Mouse (Mus musculus) ZHBTc4 (cell line): Measurements from ENCODE around the gene Greb1.
A peak's percentile ranks its signal among the peaks of the same experiment; 100 is the strongest.

Experiments
- DNase-seq: peaks from one replicate; pipeline ENCODE4 v3.0.0-alpha.2; 2011; ENCODE audit warnings: low read depth, low spot score

The Greb1 gene

DNA sequence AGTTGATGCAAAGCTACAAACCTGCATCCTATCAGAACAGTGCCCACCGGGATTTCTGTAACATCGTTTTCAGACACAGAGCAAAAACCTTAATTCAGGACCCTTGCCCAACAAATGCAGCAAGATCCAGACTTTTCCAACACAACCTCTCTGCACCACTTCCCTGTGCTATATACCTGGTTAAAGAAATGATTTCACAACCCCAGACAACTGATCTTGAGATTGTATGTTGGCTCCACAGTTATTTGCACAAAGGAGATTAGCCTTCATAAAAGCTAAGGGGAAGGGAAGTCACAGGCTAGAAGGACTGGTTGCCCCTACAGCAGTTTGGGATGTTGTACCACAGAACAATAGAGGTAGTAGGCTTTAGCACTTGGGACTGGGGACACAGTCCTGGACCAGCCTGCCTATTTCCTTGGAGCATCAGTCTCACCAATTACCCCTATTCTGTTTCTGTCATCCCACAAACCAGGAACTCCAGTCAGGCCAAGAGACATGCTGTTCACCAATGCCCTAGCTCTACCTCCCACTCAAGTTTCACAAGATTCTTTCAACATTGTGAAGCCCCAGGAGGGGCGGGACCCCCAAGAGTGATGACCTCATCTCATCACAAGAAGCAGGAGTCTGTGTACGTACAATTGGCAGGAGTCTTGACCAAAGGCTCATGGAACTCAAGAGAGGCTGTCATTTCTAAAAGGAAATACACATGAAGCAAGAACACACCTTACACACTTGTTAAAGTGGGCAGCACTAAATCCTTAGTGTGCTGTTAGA lies 36.9 kb downstream of the Greb1 start:
- DNase-seq: no peak

- DNase-seq: no peak
Measured at GRCm38 (mm10) chr12:16761461-16761860, 39.2 kb downstream of the Greb1 start.

DNA sequence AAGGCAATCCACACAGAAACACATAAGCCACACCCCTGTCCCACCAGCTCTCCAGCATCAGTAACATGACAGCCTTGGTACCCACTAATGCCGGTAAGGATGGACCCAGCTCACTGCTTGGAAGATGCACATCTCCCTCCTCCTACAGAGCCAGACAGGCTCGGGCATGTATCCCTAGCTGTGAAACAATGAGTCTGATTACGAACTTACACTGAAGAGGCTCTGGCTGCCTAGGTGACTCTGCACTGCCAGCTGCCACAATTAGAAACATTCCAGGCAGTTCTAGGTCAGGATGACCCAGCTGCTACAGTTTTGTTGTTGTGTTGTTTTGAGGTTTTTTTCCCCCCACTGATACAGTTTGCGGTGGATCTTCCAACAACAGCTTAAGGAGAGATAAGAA lies 40.4 kb downstream of the Greb1 start:
- no peak for DNase-seq

GRCm38 (mm10) chr12:16754311-16754710 lies 46.4 kb downstream of the Greb1 start:
- peak; percentile 49 for DNase-seq

DNA sequence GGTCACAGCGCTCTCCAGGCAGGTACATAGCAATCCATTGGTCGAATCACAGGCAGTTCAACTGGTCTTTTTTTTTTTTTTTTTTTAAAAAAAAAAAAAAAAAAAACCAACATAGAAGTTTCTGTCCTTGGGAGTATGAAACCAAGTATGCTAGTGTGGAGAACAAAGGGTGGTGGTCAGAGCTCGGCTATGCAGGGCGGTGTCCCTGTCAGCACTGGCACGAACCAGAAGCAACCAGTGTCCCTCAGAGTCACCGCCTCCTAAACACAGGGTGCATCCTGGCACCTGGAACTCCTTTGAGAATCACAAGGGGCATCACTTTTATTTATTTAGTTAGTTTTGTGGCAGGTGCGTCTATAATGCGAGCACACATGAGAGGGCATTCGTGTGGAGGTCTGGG lies 47.1 kb downstream of the Greb1 start:
- no peak for DNase-seq

DNA sequence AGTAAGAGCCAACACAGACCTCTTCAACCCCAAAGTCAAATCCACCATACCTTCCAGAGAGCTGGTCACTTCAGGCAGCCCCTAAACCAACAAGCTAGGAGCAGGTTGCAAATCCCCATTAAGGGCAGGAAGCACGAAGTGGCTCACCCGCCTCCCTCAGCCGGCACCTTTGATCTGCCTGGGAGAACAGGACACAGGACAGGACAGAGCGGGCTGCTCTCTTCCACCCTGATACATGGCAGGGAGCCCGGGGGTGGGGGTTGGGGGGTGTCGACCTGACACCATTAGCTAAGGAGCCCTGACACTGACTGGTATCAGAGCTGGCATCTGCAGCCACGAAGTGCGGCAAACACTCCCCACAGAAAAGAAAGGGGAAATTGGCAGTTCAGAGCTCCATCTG lies 47.6 kb downstream of the Greb1 start:
- no peak for DNase-seq

DNA sequence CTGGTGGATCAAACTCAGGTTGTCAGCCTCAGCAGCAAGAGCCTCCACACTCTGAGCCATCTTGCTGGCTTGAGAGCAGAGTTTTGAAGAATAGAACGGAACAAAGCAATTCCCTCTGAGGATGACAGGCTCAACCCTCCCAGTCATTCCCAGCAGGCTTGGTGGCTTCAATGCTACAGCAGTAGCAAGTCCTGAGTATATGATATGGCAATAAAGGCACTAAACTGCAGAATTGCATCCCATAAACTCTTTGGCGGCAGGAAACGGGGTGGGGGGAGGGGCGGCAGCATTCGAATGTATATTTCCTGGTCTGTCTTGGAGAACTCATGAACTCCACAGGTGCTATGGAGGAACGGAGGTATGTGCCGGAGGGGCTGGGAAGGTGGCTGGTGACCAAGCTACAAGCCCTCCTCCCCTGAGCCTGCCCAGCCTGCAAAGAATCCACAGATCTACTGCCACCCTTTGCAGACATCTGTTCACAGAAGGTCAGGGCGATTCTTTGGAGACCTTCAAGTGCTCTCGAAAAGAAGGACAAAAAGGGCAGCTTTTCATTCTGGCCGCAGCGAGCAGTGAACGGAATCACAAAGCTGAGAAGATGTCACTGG lies 48.3 kb downstream of the Greb1 start:
- no peak for DNase-seq

DNA sequence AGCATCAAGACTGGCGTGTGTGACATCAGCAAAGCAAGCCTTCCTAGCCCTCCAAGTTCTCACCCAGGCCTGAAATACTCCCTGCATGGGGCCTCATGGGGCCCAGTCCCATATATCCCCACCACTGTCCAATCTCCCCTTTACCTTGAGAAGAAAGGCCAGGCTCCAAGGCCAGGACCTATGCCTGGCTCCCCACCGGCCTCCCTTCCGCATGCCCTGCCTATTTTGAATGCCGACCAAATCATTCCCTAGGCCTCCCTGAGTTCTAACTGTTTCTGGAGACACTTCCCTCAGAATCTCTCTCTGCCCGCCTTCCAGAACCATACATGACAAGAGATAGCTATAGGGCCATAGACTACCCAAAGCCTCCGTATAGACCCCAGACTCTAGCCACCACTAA lies 49.1 kb downstream of the Greb1 start:
- no peak for DNase-seq

DNA sequence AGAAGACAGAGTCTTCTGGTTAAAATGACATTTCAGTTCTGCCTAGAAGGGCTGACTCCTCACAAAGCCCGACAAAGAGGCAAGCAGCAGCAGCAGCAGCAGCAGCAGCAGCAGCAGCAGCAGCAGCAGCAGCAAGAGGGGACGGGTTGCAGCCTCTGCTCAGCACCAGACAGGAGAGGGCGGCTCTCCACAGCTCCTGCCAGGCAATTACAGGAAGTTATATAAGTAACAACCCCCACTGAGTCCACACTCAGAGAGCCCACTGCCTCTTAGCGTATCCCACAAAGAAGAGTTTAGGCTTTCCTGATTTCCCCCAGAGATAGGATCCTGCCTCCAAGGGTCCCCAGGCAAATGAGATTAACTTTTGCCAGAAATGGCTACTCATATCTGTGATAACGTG lies 60.6 kb downstream of the Greb1 start:
- DNase-seq: no peak

GRCm38 (mm10) chr12:16737266-16737665 lies 63.4 kb downstream of the Greb1 start:
- no peak for DNase-seq

DNA sequence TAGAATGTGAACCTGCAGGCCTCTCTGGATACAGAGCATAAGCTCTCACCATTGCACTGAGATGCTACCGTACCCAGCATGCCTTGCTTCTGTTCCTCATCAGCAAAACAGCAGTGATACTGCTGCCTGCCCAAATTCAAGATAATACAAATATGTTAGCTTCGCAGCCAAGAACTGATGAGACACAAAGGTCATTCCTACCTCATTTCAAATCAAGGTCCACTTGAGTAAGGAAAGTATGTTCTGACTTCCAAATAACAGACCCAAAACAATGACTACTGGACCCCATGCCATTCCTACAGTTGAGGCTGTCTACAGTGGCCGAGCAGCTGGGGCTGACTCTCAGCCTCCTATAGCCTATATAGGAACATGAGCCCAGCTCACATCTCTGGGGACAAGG lies 66.0 kb downstream of the Greb1 start:
- no peak for DNase-seq

DNA sequence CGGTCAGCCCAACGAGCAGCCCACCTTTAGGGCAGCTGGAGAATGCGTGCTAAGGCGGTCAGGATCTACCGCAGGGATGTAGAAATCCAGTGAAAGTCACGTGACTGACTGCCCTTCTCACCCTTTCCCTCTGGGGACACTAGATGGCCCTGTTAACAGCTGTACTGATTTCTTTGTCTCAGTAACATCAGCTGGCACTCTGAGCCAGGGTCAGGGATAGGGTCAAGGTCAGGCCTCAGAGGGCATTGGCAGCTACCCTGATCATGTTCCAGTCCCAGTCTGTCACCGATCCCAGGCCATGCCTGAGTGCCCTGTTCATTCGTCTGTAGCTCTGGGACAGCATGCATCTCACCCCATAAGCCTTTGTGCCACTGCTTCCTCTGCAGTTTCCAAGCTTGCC lies 66.7 kb downstream of the Greb1 start:
- peak; percentile 71 for DNase-seq

- no peak for DNase-seq
Measured at GRCm38 (mm10) chr12:16731121-16731741, 69.5 kb downstream of the Greb1 start.

GRCm38 (mm10) chr12:16730196-16730595 lies 70.5 kb downstream of the Greb1 start:
- no peak for DNase-seq

DNA sequence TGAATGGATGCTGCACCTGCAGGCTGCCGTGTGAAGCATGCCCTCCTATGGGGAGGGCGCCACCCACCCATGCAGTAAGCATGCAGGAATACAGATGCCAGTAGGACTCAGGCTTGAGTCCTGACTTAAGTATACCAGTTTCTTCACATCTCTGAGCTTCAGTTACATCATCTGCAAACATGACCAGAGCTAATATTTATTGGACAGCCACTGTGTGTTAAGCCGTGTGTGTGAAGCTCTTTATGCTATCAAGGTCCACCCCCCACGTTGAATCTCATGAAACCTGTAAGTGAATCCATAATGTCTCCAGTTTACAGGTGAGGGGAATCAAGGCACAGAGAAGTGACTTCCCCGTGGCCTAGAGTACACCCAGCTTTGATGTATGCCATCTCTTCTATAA lies 72.5 kb downstream of the Greb1 start:
- no peak for DNase-seq

- no peak for DNase-seq
Measured at GRCm38 (mm10) chr12:16726229-16726628, 74.5 kb downstream of the Greb1 start.

GRCm38 (mm10) chr12:16723601-16724000 lies 77.1 kb downstream of the Greb1 start:
- DNase-seq: peak; percentile 60

- peak; percentile 80 for DNase-seq
Measured at GRCm38 (mm10) chr12:16718660-16719315, 81.9 kb downstream of the Greb1 start.

DNA sequence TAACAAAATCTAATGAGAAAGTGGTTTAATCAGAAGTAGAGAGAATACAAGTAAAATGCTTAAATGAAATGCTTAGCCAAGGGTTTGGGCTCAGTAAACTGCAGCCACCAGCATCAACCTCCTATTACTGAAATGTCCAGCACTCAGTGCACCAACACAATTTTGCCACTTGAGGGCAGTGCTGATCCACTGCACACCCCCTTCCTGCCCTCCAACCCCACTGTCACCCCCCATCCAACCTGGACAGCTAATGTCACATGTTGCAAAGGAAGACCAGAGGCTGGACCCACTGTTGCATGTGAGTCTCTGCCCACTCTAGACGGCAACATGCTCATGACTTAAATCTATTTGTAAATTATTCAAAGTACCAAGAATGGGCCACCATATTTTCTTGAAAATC lies 83.0 kb downstream of the Greb1 start:
- peak; percentile 46 for DNase-seq

GRCm38 (mm10) chr12:16714616-16715015 lies 86.1 kb downstream of the Greb1 start:
- DNase-seq: no peak

GRCm38 (mm10) chr12:16698691-16699090 lies 102.0 kb downstream of the Greb1 start:
- no peak for DNase-seq

GRCm38 (mm10) chr12:16696146-16696545 lies 104.5 kb downstream of the Greb1 start:
- no peak for DNase-seq
